Mouse (Mus musculus) mouse embryonic stem cell (cell line): Measurements from ENCODE around the gene Fndc7.
"Not testable (repeated sequence)": the region's sequence is repeated elsewhere in the genome, so short reads cannot be mapped to it uniquely, and the experiment has no call there.

Experiments
- in situ Hi-C, 2 experiments: fragments of 300-500 bp; cut with MboI; formaldehyde crosslinking; loops; 1 replicate in 1 of 2; 3 replicates in 1 of 2; pipeline ENCODE4 v1.14.3; 2019 to 2020; ENCODE audit warnings: low sequenced_read_pairs in 2 of 2, low pct_unique_long_range_greater_than_20kb in 1 of 2, mixed read lengths in 1 of 2; ENCODE audit not compliant: unreplicated experiment in 1 of 2

Gene Fndc7

DNA sequence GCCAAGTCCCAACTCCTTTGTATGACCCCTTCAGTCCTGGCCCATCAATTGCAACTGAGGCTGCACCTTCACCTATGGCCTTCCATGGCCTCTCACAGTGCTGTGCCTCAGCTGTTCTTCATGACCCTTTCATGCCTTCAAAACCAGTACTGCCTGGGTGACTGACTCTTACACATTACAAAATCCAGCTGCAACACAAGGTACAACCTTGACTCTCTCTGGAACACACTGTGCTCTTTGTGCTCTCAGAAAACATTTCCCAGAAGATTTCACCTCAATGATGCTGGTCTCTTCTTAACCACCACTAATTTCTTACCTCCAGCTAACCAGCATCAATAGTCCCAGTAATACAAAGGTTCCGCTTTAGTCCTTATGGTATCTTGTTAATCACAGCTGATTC, 56.1 kb downstream of the Fndc7 start:
- in situ Hi-C loops: not testable (repeated sequence)

DNA sequence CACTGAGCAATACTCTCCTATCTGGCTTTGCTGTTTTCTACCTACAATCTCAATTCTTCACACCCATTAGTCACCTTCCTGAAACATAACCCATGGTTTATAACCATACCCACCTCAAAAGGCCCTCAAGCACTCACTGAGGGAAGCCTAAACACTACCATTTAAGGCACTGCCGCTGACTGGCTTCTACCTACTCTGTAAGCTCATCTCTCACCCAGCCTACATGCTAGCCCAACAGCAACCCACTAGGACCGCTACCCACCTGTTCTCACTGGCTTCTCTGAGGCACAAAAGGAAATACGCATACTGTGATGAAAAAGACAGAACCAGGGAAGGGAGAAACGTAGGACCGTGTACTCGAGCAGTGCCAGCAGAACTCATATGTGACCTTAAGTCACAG, 58.1 kb downstream of the Fndc7 start:
- in situ Hi-C loops: no loop called here

DNA sequence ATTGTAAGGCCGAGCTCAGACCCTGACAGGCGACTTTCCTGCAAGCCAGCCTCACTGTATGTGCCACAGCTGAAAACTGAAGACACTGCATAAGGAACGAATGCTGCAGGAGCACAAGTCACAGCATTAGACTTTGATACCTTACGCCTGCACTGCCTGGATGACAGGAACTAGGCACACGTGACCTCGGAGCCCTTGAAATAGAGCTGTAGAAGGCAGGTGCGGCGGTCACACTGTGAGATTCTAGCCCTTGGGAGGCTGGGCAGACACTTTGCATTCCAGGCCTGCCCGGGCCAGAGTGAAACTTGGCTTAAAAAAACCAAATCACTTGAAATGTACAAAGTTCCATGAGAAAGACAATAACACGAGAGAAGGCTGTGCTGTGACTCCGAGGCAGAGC, 59.3 kb downstream of the Fndc7 start:
- in situ Hi-C loops: no loop called here

DNA sequence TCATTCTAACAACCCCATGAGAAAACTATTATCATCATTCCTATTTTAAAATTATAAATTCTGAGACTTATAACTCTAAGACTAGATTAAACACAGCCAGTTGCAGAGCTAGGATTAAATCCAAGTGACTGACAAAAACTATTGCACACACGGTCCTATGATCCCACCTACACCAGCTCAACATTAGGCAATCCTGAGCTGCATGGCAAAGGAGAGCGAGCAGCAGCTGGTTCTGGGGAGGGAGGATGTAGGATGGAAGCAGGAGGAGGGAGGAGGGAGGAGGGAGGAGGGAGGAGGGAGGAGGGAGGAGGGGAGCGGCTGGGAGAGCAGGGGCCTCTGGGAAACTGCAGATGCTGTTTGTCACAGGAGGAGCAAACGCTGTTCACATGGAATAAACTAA, 74.2 kb downstream of the Fndc7 start:
- in situ Hi-C loops: no loop called here

DNA sequence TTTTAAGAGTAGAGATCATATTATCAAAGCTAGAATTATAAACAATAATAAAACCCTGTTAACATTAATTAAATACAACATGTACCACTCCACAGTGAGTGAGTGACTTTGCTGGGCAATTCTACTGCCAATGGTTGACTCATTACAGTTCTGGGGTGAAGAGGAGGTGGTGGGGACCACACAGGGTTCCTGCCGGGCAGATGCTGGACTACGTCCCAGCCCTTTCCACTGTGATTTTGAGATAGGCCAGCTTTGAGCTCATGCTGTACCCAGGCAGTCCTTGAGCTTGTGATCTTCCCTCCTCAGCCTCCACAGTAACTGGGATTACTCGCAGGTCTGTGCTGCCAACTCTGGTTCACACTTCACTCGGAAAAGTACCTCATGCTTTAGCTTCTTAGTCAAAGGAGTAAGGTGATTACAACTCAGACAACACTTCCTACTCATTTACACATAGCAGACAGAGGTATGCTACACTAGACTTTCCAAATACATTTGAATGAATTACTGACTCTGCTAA, 79.0 kb downstream of the Fndc7 start:
- in situ Hi-C loops: no loop called here

DNA sequence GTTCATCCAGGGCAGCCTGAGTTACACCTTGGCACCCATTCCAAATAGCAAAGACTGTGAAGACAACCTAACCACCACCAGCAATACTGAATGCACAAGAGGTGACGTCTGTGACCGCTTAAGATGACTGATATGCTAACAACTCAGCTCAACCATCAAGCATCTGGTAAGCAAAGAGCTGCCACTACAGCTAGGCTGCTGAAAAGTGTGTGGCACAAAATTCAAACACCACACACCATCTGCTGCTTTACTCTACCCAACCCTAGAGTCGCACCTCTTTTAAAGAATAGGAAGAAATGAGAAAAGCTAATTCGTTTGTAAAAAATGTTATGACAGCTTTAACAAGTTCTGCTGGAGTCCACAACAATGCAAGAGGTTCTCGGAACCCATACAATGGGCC, 84.2 kb downstream of the Fndc7 start:
- in situ Hi-C loops: no loop called here
